Mouse (Mus musculus) thymus, postnatal 10 days (tissue): Measurements from ENCODE around the gene Chn2.
A peak's percentile ranks its signal among the peaks of the same experiment; 100 is the strongest.

Experiments
- DNase-seq, 2 experiments: peaks; one replicate each; pipeline ENCODE4 v3.0.0; 2021; ENCODE audit warnings: low spot score in 2 of 2

Chn2 gene

GRCm38 (mm10) chr6:54241761-54242160, 202.4 kb downstream of the Chn2 start:
- DNase-seq: no peak

- no peak for DNase-seq
Measured at GRCm38 (mm10) chr6:54242286-54242685, 202.9 kb downstream of the Chn2 start.

DNA sequence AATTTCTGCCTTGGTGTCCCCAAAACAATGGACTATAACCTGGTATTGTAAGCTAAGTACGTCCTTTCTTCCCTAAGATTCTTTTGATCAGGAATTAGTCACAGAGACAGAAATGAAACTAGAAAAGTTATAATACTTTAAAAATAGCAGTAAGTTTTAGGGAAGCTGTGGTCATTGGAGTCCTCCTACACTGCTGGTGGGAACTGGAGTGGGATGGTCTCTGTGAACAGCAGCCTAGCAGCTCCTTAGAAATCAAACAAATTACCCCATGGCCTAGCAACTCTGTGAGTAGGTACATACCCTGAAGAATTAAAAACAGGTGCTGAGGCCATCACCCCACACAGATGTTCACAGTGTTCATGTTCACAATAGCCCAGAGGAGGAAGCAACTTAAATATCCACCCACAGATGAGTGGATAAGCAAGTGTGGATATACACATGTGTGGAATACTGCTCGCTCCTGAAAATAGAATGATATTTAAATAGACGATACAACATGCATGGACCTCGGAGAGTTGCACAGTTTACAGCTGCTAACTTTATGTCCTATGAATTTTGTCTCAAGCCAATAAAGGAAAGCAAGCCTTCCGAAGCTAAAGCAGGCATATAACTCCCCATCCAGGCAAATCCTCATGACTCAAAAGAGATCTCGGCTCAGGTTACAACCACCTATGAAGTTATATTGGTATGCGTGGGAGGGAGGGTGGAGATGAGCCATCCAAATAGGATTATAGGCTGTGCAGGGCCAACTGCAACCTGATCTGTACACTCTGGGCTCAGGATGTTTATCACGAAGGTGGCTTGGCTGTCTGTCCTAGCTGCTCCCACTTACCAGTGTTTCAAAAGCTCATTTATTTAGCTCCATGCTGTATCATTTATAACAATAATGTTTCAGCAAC, 209.2 kb downstream of the Chn2 start:
- no peak for DNase-seq

DNA sequence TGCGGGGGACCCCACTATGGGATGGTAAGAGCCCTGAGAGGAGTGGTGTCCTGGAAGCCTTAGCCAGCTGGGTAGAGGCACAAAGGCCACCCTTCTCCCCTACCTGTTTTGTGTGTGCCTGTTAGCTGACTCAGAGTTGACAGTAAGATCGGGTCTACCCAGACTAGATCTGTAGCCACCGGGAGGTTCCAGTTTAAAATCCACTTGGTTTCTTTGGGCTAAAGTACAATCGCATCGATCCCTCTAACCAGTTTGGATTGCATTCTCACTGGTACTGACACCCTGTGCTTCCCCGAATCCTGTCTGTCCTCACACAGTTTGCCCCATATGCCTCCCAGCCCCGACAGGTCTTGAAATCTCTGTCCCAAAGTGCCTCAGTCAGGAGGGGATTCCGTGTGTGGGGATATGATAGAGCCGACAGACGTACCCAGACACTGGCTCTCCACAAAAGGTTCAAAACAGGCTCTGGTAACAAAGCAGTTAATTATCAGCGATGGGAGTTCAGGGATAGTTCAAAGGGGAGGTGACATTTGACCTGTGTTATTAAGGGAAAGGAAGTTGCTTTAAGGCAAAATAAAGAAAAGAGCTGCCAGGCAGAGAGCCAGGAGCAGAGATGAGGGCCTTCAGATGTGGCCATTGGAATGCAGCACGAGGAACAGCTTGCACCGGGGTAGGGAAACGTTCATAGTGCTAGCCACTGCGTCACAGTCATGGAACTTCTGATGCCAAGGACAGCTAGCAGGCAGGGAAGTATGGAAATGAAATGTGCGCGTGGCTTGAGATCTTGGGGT, 212.2 kb downstream of the Chn2 start:
- DNase-seq: no peak

- DNase-seq: peak in 1 of 2 experiments; percentile 35
Measured at GRCm38 (mm10) chr6:54253206-54253605, 213.9 kb downstream of the Chn2 start.

GRCm38 (mm10) chr6:54253881-54254280, 214.5 kb downstream of the Chn2 start:
- DNase-seq: no peak

DNA sequence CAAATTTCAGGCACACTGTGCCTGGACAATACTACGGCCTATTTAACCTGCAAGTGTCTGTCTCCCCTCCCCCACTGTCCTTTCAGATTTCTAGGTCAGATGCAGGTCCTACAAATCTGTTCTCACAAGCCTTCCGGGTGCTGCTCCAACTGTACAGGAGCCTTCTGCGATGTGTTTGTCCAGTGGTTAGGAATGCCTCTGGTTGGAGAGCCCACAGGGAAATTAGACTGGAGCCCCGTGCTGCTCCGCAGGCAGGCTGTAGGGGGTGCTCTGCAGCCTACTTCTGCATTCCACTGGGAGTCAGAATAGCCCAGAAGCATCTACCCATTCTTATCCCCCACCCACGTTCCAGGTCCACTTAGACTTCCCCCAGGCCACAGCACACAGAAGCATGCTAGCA, 215.4 kb downstream of the Chn2 start:
- no peak for DNase-seq

DNA sequence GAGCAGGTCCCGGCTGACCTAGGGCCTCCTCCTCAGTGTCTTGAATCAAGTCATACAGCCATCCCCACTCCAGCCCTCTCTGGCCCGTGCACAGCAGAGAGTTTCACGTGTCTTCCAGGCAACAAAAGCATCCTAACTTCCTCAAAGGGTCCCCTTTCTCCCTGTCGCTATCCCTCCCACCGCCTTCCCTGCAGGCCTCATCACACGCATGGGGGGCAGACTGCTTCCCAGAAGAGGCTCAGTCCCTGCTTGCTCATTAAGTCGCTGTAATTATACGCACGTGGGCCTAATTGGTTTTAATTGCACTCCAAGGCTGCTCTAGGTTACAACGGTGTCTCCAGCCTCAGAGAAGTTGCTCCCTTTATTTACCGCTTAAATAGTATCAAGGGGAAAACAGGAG, 216.0 kb downstream of the Chn2 start:
- no peak for DNase-seq

- DNase-seq: no peak
Measured at GRCm38 (mm10) chr6:54256397-54256796, 217.0 kb downstream of the Chn2 start.

DNA sequence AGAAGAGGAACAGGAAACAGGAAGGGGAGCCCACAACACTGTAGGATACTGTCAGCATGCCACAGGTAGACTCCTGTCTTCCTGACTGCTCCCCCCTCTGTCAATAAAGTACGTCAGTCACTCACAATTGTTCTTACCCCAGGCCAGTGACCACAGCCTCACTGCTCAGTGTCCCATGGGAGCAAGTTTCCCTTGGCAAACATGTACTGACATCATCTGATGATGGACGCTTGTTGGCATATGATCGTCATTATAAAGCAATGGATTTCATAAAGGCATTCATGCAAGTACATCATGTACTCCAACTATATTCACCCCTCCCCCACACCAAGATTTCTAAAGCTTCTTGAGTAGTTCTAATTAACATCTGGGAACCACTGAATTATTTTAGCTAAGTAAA, 218.2 kb downstream of the Chn2 start:
- no peak for DNase-seq

- DNase-seq: no peak
Measured at GRCm38 (mm10) chr6:54258462-54258861, 219.1 kb downstream of the Chn2 start.

GRCm38 (mm10) chr6:54262732-54263131, 223.4 kb downstream of the Chn2 start:
- no peak for DNase-seq

DNA sequence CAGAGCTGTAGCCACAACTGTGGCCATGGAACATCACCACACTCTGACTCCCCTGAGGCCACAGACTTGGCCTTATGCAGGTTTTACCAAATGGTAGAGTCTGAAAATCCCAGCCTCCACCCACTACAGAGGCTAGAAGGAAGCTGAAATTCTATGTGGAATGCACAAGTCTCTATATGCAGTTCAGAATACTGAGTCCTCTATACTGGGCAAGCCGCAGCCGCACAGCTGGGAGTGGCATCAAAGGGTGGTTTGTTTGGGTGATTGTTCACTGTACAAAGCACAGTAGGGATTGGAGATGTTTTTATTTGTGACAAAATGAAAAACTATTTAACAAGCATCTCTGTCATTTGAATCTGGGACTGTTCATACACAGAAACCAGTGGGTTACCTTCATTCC, 224.5 kb downstream of the Chn2 start:
- no peak for DNase-seq

GRCm38 (mm10) chr6:54264537-54264936, 225.2 kb downstream of the Chn2 start:
- no peak for DNase-seq

DNA sequence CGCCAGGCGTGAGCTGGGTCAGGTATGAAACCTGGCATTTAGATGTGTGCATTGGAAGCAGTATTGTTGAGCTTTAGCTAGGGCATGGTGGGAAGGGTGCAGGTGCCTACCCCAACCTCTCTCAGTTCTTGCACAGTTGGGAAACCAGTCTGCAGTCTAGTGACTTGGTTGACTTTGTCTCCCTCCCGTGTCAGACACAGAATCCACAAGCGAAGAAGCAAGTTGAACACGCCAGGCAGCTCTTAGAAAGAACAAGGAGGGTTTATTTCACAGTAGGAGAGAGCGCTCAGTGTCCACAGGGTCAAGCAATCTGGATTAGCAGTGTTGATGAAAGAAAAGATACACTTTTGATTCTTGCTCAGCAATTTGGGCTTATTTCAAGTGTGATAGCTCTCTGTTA, 226.0 kb downstream of the Chn2 start:
- no peak for DNase-seq

DNA sequence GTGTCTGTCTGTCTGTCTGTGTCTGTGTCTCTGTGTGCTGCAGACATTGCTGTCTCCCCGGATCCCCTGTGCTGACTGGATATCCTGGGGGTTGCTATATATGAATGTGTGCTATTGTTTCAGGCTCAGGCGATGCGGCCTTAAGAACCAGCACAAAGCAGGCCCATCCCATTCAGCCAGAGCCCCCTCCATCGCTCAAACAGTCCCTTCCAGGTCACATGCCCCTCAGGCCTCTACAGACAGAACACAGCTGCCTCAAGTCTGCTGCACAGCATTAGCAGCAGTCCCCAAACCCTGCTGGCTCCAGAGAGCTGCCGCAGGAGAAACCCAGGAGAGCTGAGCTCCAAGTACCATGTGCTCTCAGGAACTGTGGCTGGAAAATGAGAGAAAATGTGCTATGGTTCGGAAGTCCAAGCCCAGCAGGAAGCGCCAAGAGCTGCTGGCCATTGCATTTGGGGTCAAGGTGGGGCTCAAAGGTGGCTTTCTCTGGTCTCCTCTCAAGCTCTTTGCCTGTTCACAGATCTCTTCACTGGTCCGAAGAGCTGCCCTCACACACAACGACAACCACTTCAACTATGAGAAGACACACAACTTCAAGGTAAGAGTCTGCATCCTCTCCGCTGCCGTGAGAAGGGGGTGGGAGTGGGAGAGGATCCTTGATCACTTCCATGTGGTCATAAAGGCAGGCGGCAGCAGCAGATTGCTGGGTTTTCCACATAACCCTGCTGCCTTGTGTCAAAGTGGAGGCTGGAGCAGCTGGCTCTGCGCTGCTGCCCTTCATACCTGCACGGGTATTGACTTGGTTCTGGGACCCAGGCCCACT, 233.4 kb downstream of the Chn2 start:
- no peak for DNase-seq

DNA sequence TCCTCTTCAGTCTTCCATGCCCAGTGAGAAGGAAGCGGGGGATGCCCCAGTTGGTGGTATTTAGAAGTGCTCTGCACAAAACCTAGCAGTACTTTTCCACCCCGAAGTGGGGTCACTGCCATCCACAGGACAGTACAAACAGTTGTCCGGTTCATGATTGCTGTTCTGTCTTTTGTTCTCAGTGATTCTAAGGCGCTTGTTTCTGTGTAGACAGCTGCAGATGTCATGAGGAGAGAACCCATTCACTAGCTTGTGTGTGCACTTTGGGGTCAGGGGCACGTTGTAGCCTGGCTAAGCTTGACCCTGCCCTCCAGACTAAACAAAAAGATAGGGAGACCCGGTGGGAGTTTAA, 234.0 kb downstream of the Chn2 start:
- no peak for DNase-seq

DNA sequence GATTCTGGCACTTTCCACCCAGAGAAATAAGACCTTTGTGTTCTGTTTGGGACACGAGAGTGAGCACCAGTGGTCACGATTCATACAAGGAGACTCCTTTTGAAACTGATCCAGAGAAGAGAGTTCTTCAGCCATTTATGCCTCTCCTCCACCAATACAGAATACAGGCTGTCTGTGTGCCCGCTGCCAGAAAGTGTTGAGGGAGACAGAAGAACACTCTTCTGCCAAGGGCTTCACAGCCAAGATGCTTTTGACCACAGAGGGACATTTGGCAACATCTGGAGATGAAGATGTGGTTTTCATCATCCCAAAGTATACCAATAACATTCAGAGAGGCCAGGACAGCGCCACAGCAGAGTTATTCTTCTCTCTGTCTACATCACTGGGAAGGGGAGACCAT, 237.9 kb downstream of the Chn2 start:
- DNase-seq: no peak

DNA sequence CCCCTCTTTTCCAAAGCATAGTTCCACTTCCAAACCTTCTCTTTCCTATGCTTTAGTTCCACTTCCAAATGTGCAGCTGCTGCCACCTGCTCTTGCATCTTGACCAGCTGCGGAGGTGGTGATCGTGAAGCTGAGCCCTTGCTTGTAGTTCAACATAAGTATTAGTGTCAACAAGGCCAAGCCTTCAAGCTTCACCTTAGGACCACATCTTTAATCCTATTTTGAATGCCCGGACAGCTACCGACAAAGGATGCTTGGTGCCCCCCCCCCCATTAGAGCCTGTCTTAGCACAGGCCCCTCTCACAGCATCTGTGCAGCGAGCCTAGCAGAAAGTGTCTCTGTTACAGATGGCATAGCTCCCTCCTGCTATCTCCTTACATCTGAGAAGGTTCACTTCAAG, 238.5 kb downstream of the Chn2 start:
- DNase-seq: no peak

DNA sequence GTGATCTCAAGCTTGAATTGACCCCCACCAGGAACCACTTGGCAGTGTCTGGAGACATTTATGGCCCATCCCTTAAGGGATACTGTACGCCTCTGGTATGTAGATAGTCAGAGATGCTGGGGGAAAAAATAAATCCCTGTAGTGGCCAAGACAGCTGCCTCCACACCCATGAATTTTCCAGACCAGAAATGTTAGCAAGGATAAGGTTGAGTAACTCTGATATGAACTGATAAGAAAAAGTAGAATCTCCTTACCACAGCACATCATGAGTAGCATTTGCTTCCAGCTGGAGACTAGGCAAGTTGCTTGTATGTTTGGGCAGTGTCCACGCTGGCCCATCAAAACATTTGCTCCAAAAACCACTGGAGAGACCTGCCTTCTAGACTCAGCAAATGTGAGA, 239.3 kb downstream of the Chn2 start:
- no peak for DNase-seq

DNA sequence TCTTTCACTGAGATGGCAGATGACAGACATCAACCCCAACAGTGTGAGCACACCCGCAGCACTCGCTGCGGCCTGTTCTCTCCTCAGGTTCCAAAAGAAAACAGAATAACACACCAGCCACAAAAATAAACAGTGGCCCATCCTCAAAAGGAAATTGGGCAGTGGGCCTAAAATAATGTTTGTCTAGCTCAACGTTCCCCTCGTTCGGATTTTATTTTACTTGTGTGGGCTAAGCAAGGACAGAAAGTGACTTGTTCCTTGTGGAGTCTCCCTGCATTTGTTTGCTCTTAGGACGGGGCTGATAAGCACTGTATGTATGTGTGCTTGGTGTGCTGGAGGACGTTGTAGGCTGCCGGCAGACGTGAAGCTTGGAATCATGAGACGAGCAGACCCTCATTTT, 240.0 kb downstream of the Chn2 start:
- DNase-seq: no peak

- no peak for DNase-seq
Measured at GRCm38 (mm10) chr6:54280248-54280647, 240.9 kb downstream of the Chn2 start.
